Mouse (Mus musculus): ENCODE results near the gene Fam83g.
A peak's percentile ranks its signal among the peaks of the same experiment; 100 is the strongest.
"Not testable (repeated sequence)": the region's sequence is repeated elsewhere in the genome, so short reads cannot be mapped to it uniquely, and the experiment has no call there.

The Fam83g gene

GRCm38 (mm10) chr11:61683907-61684731 is at the start of gene Fam83g:
Gene Fam83g, plus strand, starts transcription at chr11:61684091.
- DNase-seq: peak; percentile 87

GRCm38 (mm10) chr11:61636309-61636708 is 47.6 kb upstream of the Fam83g start:
- not testable (repeated sequence) for DNase-seq

- DNase-seq: no peak
Measured at GRCm38 (mm10) chr11:61637413-61637812, 46.5 kb upstream of the Fam83g start.

DNA sequence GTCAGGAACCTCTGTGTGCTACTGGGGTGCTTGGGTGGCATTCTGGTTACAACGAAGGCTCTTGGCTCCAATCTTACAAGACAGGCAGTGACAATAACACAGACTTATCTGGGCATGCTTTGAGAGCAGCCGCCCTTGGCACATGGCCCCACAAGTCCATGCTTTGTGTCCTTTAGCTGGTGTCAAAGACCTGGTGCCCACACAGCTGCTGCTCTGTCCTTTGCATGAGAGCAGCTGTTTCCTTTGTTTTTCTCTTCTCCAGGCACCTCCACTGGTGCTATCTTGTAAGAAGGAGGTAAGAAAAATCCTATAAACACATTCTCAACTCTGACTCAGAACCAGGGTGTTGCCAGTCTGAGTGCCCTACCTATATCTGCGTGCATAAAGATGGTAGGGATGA is 46.0 kb upstream of the Fam83g start:
- no peak for DNase-seq

DNA sequence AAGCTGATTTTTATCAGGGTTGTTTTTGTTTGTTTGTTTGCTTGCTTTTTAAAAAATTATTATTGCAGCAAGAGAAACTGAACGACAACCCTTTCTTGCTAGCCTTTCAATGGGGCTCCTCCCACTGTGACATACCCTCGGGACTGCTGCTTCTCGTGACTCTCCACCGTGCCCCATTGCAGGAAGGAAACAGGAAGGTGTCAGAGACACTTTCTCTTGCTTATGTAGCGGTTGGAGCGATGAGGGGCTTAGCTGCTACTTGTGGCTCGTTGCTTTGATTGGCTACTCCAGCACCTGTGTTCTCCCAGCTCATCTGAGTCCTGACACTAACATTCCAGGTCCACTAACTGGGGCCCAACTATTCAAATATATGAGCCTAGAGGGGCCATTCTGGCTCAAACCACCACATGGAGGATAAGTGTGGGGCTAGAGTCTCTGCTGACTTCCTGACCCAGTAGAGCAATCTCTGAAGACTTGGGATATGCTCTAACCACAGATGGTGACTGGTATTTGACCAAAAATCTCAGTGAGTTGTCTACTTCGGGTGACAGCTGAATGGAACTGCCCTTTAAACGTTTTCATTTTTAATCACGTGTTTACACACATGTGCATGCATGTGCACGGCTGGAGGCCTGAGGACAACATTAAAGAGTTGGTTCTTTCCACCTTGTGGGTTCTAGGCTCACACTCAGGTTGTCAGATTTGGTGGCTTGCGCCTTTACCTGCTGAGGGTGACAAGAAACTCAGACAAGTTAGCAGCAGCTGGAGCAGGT is 44.9 kb upstream of the Fam83g start:
- DNase-seq: no peak

GRCm38 (mm10) chr11:61639601-61640177 is 44.2 kb upstream of the Fam83g start:
- no peak for DNase-seq

DNA sequence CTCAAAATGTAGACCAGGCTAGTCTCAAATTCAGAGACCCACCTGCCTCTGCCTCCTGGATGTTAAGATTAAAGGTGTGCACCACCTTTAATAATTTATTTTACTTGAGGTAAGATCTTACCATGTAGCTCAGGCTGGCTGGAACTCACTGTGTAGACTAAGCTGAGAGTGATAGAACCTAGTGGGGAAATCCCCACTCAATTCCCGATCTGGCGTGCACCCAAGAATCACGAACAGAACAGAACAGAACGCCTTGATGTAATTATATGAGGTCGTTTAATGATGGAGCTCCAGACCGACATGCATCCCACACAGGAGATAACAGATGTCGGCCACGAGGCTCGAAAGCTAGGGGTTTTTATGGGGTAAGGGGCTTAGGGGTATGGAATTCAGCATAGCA is 43.3 kb upstream of the Fam83g start:
- not testable (repeated sequence) for DNase-seq

- no peak for DNase-seq
Measured at GRCm38 (mm10) chr11:61642106-61642505, 41.8 kb upstream of the Fam83g start.

DNA sequence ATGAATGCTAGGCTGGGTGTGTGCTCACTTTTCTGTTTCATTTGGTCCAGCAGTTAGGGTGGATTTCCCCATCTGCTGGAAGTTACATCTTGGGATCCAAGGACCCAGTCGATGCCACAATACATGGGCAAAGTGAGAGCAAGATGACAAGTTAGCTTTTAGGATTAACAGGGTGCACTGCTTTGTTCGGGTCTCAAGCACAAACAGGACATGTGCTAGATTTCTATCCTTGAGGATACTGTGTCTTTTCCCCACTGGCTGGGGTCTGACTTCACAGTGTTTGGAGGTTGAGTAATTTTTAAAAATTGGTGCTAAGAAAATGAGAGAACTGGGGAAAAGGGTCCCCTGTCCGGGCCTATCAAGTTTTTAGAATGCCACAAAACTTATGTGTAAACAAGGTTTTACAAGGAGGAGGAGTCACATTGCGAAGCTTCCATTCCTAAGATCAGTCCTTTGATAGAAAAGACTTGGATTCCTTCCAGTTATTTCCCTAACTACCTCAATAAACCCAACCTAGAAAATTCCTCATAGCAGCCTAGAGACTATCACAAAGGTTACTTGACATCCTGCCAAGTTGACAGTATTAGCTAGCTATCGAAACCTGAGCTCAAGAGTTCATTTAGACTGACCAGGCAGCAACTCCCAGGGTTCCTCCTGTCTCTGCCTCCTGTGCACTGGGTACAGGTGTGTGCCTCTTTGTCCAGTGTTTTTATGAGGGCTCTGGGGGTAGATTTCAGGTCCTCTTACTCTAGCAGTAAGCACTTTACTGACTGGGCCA is 40.5 kb upstream of the Fam83g start:
- DNase-seq: no peak

GRCm38 (mm10) chr11:61644576-61645326 is 39.1 kb upstream of the Fam83g start:
- DNase-seq: no peak

GRCm38 (mm10) chr11:61645357-61645857 is 38.5 kb upstream of the Fam83g start:
- no peak for DNase-seq

GRCm38 (mm10) chr11:61646499-61647039 is 37.3 kb upstream of the Fam83g start:
- DNase-seq: no peak

DNA sequence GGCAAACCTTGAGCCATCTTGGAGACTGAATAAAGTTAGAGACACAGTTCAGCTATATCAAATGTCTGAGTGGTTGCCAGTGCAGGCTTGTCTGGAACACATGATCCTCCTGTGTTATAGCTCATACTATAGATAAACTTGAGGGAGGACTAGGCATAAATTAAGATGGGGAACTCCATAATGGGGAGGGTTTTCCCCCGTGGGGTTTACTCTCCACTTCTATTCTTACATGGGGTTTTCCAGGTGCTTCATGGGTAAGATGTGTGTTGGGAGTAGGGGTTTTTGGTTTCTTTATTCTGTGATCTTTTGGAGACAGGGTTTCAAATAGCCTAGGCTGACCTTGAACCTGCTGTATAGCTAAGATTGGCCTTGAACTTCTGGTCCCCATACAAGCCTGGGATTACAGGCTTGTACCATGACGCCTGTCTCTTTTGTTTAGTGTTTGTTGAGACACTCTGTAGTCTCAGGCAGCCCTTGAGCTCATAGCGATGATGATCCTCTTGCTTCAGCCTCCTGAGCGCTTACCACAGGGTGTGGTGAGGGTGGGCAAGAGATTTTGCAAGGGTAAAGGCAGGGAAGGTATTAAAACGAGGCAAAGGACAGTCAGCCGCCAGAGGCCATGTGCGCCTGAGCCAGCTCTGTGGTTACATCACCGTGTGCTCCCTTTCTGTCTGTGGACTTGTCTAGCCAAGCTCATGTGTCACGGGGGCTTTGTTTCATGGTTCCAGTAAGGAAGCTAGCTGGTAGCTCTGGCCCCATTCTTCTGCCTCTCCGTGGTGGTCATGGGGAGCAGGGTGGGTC is 36.6 kb upstream of the Fam83g start:
- no peak for DNase-seq

GRCm38 (mm10) chr11:61647956-61648748 is 35.7 kb upstream of the Fam83g start:
- peak; percentile 49 for DNase-seq

- no peak for DNase-seq
Measured at GRCm38 (mm10) chr11:61648749-61649115, 35.2 kb upstream of the Fam83g start.

GRCm38 (mm10) chr11:61649163-61649580 is 34.7 kb upstream of the Fam83g start:
- no peak for DNase-seq

DNA sequence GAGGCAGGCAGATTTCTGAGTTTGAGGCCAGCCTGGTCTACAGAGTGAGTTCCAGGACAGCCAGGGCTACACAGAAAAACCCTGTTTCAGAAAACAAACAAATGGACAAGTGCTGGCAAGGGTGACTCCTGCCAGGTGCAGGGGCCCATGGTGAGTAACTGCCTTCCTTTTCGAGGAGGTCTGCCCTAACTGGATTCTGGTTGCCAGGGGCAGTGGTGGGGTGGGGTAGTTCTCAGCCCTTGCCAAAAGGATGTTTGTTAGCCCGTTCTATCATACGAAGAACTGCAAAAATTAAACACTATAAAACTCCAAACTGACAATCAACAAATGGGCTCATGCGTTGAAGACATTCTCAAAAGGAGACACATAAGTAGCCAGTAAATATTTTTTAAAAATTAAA is 34.3 kb upstream of the Fam83g start:
- DNase-seq: no peak

DNA sequence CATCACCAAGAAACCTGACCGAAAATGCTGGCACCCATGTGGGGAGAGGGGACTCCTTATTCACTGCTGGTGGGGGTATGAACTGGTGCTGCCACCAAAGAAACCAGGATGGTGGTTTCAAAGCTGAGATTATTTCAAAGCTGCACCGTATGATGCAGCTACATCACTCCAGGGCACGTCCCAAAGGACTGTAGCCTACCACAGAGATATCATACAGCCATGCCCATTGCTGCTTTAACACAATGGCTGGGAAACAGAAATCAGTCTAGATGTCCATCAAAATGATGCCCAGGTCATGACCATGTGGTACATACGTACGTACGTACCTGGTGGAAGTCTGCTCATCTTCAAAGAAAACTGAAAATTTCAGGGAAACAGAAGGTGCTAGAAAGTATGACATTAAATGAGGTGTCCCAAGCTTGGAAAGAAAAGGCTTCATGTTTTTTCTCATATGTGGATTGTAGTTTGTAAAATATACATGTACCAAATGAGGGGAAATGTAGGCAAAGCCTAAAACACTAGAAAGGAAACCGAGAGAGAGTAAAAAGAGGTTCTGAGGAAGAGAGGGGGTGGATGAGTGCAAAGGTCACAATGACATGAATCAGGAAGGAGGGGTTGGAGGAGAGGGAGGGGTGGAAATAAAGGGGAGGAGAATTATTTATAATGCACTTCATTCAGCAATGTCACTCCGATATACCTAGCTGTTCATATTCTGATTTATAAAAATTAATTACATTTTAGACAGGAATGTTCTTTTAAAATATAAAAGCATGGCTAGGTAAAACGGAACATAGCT is 33.2 kb upstream of the Fam83g start:
- no peak for DNase-seq

DNA sequence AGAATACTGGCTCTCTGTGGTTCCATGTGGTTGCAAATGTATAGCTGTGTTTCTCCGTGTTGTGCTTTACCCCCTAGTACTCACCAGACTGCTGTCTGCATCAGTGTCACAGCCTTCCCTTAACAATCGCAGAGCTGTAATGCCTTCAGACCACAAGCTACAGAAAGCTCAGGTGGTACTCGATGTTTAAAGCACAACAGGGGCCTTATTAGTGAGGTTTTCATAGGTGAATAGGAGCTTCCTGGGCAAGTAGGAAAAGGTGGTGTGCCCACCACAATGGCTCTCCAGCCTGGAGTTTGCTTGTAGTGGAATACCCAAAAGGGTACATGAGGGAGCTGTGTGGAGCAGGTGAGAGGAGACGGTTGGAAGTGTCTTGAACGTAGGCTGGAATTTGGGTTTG is 31.7 kb upstream of the Fam83g start:
- DNase-seq: no peak
